Mouse (Mus musculus) cerebellum, adult (tissue): ENCODE data around the gene Grk2.

Source experiments
- ATAC-seq: cut with Nextera tagmentation; 2 replicates; pipeline ENCODE4 v1.9.2; 2017; ENCODE audit warnings: mild to moderate bottlenecking, moderate library complexity, mixed read lengths; ENCODE audit not compliant: insufficient number of reproducible peaks, low FRiP score, low TSS enrichment

Grk2 gene

DNA sequence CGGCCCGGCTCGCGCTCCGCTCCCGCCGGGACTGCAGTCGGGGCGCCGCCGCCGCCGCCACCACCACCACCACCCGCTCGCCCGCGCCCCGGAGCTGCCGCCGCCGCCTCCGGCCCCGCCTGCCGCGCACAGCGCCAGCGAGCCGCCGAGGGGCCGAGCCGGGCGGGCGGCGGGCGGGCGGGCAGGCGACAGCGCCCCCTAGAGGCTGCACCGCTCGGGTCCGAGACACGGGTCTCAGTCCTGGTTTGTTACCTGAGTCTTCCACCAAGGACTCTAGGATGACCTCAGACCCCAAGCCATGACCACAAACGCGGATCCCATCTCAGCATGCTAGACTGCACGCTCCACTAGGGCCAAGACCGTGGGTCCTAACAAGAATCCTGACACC is at the start of gene Grk2:
TSS of gene Grk2 (minus strand) at position 33 of the 388 bp plus-strand sequence.
- peak; percentile 33 for ATAC-seq

GRCm38 (mm10) chr19:4349455-4349854 is 43.4 kb upstream of the Grk2 start:
- no peak for ATAC-seq

DNA sequence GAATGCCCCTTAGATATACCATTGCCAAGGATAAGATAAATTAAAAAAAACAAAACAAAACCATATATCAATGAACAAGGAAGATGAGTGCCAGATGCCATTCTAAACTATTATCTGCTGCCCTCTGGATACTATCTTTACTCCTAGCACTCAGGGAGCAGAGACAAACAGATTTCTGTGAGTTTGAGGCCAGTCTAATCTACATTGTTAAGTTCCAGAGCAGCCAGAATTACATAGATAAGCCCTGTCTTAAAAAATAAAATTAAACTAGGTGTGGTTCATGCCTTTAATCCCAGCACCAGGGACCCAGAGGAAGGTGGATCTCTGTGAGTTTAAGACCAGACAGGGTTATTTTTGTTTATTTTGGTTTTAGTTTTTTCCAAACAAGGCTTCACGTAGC is 40.5 kb upstream of the Grk2 start:
- ATAC-seq = no peak

GRCm38 (mm10) chr19:4338162-4338561 is 32.1 kb upstream of the Grk2 start:
- ATAC-seq = no peak

- ATAC-seq = peak; percentile 98
These were observed 27.8 kb upstream of the Grk2 start for GRCm38 (mm10) chr19:4333791-4334190.

DNA sequence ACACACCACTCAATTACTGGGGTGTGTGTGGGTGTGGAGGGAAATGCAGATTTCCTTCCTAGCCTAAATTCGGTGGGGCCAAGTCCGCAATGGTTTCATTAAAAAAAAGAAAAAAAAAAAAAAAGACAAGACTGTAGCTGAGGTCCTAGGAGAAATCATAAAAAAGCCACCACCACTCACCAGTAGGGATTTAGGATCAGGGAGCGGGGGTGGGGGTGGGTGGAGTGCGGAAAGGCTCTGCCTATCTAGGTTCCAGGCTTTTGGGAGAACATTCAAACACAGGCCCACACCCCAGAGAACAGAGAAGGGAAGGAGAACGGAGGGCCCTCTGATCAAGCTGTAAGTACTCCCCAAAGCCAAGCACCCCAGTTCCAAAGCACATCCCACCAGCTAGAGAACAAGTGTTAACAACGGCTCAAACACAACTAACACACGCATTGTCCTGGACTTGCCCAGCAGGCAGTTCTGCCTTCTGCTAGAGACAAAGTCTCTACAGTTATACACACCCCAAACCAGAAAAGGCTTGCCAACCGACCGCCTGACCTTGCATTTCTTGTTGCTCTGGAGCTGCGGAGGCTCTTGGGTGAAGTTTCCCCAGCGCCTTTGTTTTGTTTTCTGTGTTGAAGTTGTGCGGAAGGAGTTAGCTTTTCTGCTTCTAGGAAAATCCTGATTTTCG is 27.2 kb upstream of the Grk2 start:
- 0 out of 2 replicates have a peak, but pooled peaks have one; percentile 12 for ATAC-seq

DNA sequence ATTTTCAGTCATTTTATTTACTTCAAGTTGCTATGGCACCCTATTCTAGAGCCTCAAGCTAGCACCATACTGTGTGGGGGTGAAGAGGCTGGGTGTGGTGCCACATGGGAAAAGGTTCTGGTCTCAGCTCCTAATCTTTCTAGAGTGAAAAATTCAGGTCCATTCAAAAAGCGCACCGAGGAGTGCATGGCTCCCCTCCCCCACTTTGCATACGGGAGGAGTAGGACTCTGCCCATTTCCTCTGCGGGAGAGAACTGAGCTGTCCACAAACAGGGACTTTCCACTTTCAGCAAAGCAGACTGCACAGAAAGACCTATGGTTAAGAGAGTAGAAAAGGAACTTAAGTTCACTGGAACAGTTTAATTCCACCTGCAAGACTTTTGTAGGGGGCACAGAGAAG is 26.6 kb upstream of the Grk2 start:
- ATAC-seq = no peak

- no peak for ATAC-seq
These were observed 25.3 kb upstream of the Grk2 start for GRCm38 (mm10) chr19:4331273-4331672.

DNA sequence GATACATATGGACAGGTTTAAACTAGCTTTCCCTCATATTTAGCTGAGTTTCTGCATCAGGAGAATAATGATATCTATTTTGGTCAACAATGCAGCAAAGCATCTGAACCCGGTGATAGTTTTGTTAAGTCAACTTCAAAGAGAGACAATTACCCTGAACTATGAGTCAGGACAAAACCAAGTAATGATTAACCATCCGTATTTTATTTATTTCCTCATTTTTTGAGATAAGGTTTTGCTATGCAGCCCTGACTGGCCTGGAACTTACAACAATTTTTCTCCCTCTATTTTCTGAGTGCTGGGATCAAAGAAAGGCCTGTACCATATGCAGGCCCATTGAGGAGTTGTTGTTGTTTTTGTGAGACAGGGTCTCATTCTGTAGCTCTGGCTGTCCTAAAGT is 24.6 kb upstream of the Grk2 start:
- no peak for ATAC-seq

DNA sequence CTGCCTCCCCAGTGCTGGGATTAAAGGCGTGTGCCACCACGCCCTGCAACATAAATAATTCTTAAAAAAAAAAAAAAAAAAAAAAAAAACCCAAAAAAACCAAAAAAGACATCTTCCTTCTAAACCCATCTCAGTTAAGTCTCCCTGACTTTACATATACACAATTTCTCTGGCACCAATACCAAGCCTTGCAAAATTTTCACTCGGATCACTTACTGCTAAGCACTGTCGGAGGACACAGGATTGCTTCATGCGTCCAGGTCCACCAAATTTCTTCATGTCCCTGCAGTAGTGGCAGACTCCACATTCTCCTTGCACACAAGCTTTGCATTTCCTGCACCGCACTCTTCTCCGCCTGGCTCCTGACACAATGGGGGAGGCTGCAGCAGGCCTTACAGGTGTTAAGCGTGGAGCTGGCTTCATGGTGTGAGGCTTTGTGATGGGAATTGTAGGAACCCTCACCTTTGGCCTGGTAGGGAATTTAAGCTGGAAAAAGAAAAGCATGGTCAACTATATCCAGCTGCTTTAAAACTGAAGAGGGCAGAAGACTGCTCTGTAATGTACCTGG is 22.8 kb upstream of the Grk2 start:
- no peak for ATAC-seq

- no peak for ATAC-seq
These were observed 20.9 kb upstream of the Grk2 start for GRCm38 (mm10) chr19:4326881-4327280.

DNA sequence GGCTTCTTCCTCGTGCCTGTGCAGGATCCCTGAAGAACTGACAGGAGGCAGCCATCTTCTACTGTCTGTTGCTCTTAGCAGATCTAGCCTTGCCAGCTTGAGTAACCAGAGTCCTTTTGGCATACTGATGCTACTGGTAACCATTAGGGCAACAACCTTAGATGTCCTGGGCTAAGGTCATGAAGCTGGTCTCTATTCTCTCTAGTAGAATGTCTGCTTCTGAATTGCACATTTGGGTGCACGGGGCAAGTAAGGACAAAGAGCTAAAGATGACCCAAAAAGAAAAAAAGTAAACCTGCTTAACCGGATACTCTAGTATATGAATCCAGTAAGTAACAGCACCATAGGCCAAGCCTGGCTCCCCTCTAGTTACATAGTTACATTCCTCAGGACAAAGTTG is 20.1 kb upstream of the Grk2 start:
- ATAC-seq = no peak

GRCm38 (mm10) chr19:4322134-4322533 is 16.1 kb upstream of the Grk2 start:
- ATAC-seq = no peak

GRCm38 (mm10) chr19:4321622-4322021 is 15.6 kb upstream of the Grk2 start:
- no peak for ATAC-seq

GRCm38 (mm10) chr19:4319272-4319671 is 13.2 kb upstream of the Grk2 start:
- no peak for ATAC-seq

- ATAC-seq = no peak
These were observed 11.2 kb upstream of the Grk2 start for GRCm38 (mm10) chr19:4317181-4317580.

DNA sequence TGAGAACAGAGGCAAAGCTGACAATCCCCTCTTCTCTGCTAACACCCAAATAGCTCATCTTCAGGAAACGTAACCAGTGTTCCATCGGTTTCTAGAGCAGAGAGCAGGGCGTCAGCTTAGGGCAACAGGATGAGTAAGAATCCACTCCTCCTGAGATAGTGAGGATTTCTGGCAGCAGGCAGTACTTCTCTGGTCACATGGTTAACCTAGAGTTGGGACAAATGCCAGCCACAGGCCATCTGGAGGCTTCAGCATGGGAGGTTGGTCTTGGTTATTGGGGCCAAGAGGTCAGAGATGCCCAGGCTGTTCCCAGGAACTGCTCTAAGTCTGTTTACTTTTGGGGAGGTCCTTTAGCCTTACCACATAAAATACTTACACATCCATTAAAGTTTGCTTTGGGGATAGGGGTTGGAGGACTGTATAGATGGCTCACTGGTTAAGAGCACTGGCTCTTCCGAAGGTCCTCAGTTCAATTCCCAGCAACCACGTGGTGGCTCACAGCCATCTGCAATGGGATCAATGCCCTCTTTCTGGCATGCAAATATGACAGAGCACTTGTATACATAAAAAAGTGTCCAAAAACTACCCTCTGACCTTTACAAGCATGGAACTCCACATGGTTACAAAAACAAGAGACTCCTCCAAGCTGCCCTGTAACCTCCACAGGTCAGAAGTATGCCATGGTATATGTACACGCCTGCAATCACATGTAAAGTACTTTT is 9.4 kb upstream of the Grk2 start:
- peak; percentile 72; the same call in 1 of the 2 replicates for ATAC-seq

DNA sequence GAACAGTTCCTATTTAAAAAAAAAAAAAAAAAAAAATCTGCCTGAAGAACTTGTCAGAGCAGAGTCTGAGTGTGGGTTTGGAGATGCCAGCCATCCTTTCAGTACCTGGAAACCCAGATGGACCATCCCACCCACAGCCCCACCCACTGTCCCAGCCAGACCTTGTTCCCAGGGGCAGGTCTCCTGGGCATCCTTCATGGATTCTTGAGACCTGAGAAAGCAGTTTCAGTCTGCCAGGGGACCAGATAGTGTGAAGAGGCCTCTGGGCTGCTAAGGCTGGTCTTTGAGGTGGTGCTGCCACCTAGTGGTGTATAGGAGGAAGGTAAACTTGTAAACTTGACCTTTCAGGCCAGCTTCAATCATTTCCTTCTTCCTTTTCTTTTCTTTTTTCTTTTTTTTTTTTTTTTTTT is 3.8 kb upstream of the Grk2 start:
- ATAC-seq = no peak

DNA sequence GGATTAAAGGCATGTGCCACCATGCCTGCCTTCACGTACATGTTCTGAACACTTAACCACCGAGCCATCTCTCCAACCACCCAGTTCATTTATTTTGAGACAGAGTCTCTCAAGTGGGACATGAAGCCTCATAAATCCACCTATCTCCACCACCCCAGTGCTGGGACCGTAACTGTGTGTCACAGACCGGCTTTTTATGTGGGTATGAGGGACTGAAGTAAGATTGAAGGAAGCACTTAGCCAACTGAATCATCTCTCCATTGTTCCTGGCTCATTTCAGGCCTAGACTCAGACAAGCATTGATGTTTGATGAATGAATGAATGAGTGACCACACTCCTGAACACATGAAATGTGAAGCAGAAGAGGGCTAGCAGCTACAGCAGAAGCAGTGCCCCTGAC is 3.3 kb upstream of the Grk2 start:
- ATAC-seq = no peak

DNA sequence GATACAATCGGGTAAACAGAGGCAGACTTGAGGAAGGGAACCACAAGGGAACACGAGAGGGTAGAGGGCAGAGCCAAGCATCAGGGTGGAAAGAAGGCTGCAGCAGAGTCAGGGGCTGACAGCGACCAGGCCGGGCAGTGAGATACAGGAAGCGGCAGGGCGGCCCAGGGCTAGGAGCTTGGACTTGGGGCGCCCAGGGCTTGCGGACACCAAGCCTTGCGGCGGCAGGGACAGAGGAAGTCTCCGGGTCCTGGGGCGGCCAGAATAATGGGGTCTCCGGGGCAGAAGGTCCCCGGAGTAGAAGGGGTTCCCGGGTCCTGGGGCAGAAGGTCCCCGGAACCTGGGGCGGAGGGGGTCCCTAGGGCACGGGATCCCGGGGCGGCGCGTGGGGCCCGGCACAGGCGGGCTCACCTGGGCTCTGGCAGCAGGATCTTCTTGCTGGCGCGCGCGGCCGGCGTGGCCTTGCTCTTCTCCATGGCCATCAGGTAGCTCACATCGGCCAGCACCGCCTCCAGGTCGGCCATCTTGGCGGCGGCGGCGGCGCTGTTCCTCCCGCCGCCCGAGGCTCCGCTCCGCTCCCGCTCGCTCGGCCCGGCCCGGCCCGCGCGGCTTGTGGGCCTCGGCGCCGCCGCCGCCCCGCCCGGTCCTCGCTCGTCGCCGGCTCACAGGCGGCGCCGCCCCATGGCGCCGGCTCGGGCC is 382 bp downstream of the Grk2 start:
- peak; percentile 10; the same call in 1 of the 2 replicates for ATAC-seq

DNA sequence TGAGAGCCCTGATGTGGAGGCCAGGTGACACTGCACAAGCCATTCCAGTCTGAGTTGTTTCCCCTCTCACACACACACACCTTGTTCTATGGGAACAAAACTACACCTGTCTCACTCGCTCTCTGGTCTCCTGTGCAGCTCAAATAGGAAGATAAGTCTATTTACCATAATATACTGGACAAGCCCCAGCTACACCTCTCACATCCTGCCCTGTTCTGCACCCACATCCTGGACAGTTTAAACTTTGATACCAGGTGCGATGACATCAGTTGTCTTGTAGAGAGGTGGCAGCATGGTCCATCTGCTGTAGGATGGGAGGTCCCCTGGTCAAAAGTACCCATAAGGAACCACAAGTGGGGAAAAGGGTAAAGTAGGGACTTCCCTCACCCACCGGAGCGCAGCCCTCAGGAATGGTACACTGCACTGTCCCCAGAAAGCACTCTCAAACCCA is 1.1 kb downstream of the Grk2 start:
- no peak for ATAC-seq
